In genomic region chr6:141041781-141042625, GRCm38 (mm10) we compare ENCODE assay signal across 8 mouse cellular contexts.
DNase-seq lines count a peak whose midpoint lies in the region; ATAC-seq and TF ChIP-seq lines count a peak whose summit lies in the region.
"Had no signal": no experiment of that assay in that cellular context is flagged by ENCODE, and none has a peak within 500 bp of the region (broad histone marks: within the 10 kb centered on the region; RNA-seq: fewer than 3 reads in every experiment).

No protein-coding gene starts in this region.

- H3K9ac ChIP-seq in heart, postnatal 0 days (replicated peaks; ENCODE audit: low read depth, low read length): no peak overlapping the region
- no peak overlapping the region for H3K9ac ChIP-seq in forebrain, embryonic 11.5 days (ENCODE audit: low read length)
- H3K9ac ChIP-seq: neural tube, embryonic 13.5 days had no signal

- peak overlapping the region; percentile 72 for H3K27ac ChIP-seq in heart, postnatal 0 days (ENCODE audit: low read depth)
- H3K27ac ChIP-seq in layer of hippocampus, adult 2 months: no peak overlapping the region
- no peak overlapping the region for H3K27ac ChIP-seq in forebrain, embryonic 11.5 days (ENCODE audit: low read depth, low read length)
- H3K27ac ChIP-seq: neural tube, embryonic 13.5 days had no signal

- no peaks in the 10 kb centered on the region for H3K27me3 ChIP-seq in heart, postnatal 0 days (ENCODE audit: control insufficient read depth, insufficient read depth, low read length)
- no peaks in the 10 kb centered on the region for H3K27me3 ChIP-seq in forebrain, embryonic 11.5 days (ENCODE audit: control insufficient read depth, insufficient read depth, low read length)
- H3K27me3 ChIP-seq: neural tube, embryonic 13.5 days had no signal

- DNase-seq in ovary, adult 18-20 months (ENCODE audit: low spot score): peak; percentile 47
- no peak for DNase-seq in ovary, postnatal 10 days (ENCODE audit: low spot score)
- peak; percentile 52 for DNase-seq in heart, postnatal 0 days (ENCODE audit: low spot score)
- peak; percentile 21 for DNase-seq in lung, adult 2 months
- no peak for DNase-seq in layer of hippocampus, adult 2 months (ENCODE audit: low spot score in 2 of 2)
- no peak for DNase-seq in c-Kit-positive CD71-positive TER-119-positive erythroid progenitor cells, embryonic 14.5 days (ENCODE audit: low spot score)
- DNase-seq in forebrain, embryonic 11.5 days (ENCODE audit: low spot score): no peak

- peak; percentile 76 for ATAC-seq in heart, postnatal 0 days (ENCODE audit: insufficient read depth, low read depth)
- ATAC-seq in forebrain, embryonic 11.5 days (replicated peaks; ENCODE audit: low FRiP score): no peak

- TF ChIP-seq CTCF in heart, postnatal 0 days (IDR thresholded peaks at IDR 0.05; ENCODE audit: low read depth): no peak
- no peak for TF ChIP-seq CTCF in lung, adult 2 months (IDR thresholded peaks at IDR 0.05; ENCODE audit: insufficient read depth, low read length)
- TF ChIP-seq CTCF in layer of hippocampus, adult 2 months (conservative IDR thresholded peaks at IDR 0.05): no peak

- H3K36me3 ChIP-seq in heart, postnatal 0 days (replicated peaks; ENCODE audit: control insufficient read depth, insufficient read depth, low read length): no peaks in the 10 kb centered on the region
- no peaks in the 10 kb centered on the region for H3K36me3 ChIP-seq in forebrain, embryonic 11.5 days (ENCODE audit: control insufficient read depth, insufficient read depth, low read length)
- H3K36me3 ChIP-seq: neural tube, embryonic 13.5 days had no signal

- no peak for TF ChIP-seq EP300 in heart, postnatal 0 days (IDR thresholded peaks at IDR 0.05; ENCODE audit: low read depth)

- no peak overlapping the region for H3K4me3 ChIP-seq in heart, postnatal 0 days (ENCODE audit: low read depth, low read length)
- no peak overlapping the region for H3K4me3 ChIP-seq in lung, adult 2 months (replicated peaks; ENCODE audit: extremely low read depth, low read depth, low read length)
- no peak overlapping the region for H3K4me3 ChIP-seq in layer of hippocampus, adult 2 months
- no peak overlapping the region for H3K4me3 ChIP-seq in forebrain, embryonic 11.5 days (ENCODE audit: low read depth, low read length)
- H3K4me3 ChIP-seq: neural tube, embryonic 13.5 days had no signal

- H3K4me2 ChIP-seq in heart, postnatal 0 days (ENCODE audit: low read depth, low read length): peak overlapping the region; percentile 1; the same call in 1 of the 2 replicates
- no peak overlapping the region for H3K4me2 ChIP-seq in forebrain, embryonic 11.5 days (ENCODE audit: low read depth, low read length, severe bottlenecking)
- H3K4me2 ChIP-seq: neural tube, embryonic 13.5 days had no signal

- no peaks in the 10 kb centered on the region for H3K4me1 ChIP-seq in heart, postnatal 0 days (ENCODE audit: control insufficient read depth, insufficient read depth)
- H3K4me1 ChIP-seq in lung, adult 2 months (ENCODE audit: control insufficient read depth, insufficient read depth, low read length): peaks cover 4% of the 10 kb centered on the region; the same call in 1 of the 2 replicates
- H3K4me1 ChIP-seq in forebrain, embryonic 11.5 days (replicated peaks; ENCODE audit: control insufficient read depth, insufficient read depth, low read length): no peaks in the 10 kb centered on the region
- H3K4me1 ChIP-seq: neural tube, embryonic 13.5 days had no signal

- 46% methylated on average over 16 of the region's 16 CpGs for WGBS in heart, postnatal 0 days
- 44% methylated on average over 16 of the region's 16 CpGs for WGBS in lung, adult 2 months
- WGBS in forebrain, embryonic 11.5 days: 85% methylated on average over 16 of the region's 16 CpGs

- H3K9me3 ChIP-seq in heart, postnatal 0 days (replicated peaks; ENCODE audit: control insufficient read depth, low read length): no peaks in the 10 kb centered on the region
- no peaks in the 10 kb centered on the region for H3K9me3 ChIP-seq in forebrain, embryonic 11.5 days (ENCODE audit: control insufficient read depth, low read length)
- H3K9me3 ChIP-seq: neural tube, embryonic 13.5 days had no signal

- no peak for TF ChIP-seq POLR2A in lung, adult 2 months (IDR thresholded peaks at IDR 0.05; ENCODE audit: borderline replicate concordance, extremely low read depth, low read depth, low read length)

Comparison
In these comparisons a context has a peak if more than half of its experiments do, and no peak if none do; other contexts are left out.
1. DNase-seq: peak in ovary, adult 18-20 months (single experiment), heart, postnatal 0 days (single experiment) and lung, adult 2 months (single experiment); none in ovary, postnatal 10 days (single experiment), layer of hippocampus, adult 2 months (0 of 2), c-Kit-positive CD71-positive TER-119-positive erythroid progenitor cells, embryonic 14.5 days (single experiment) and forebrain, embryonic 11.5 days (single experiment).